Mouse (Mus musculus) heart, embryonic 11.5 days (tissue): ENCODE results near the gene Ninj2. TPM values are rescaled to one million over a fixed set of nuclear protein-coding genes. Genes with fewer than 3 reads are reported as not detected.

Experiments
- ATAC-seq: fragments of 200-750 bp; cut with Nextera tagmentation; replicated peaks from 2 replicates; pipeline ENCODE4 v1.8.0; 2017; ENCODE audit warnings: moderate library complexity; ENCODE audit not compliant: insufficient number of reproducible peaks, low FRiP score, low TSS enrichment
- H3K27ac ChIP-seq: fragments of 300-500 bp; sonication (generic); 2 replicates; pipeline ENCODE4 v1.5.1; 2014; ENCODE audit warnings: mild to moderate bottlenecking, low read depth, low read length
- H3K27me3 ChIP-seq: fragments of 300-500 bp; sonication (generic); 2 replicates; pipeline ENCODE4 v1.6.1; 2014; ENCODE audit warnings: mild to moderate bottlenecking, low read length, mixed read lengths; ENCODE audit not compliant: control insufficient read depth, insufficient read depth
- H3K36me3 ChIP-seq: fragments of 300-500 bp; sonication (generic); 2 replicates; pipeline ENCODE4 v1.6.1; 2014; ENCODE audit warnings: mild to moderate bottlenecking, low read length, moderate library complexity, mixed read lengths; ENCODE audit not compliant: control insufficient read depth, insufficient read depth
- H3K4me1 ChIP-seq: fragments of 300-500 bp; sonication (generic); 2 replicates; pipeline ENCODE4 v1.6.1; 2014; ENCODE audit warnings: low read length; ENCODE audit not compliant: control insufficient read depth, insufficient read depth
- H3K4me2 ChIP-seq: fragments of 300-500 bp; sonication (generic); 2 replicates; pipeline ENCODE4 v1.6.1; 2014; ENCODE audit warnings: mild to moderate bottlenecking, moderate library complexity
- H3K4me3 ChIP-seq: fragments of 300-500 bp; sonication (generic); 2 replicates; pipeline ENCODE4 v1.5.1; 2014; ENCODE audit warnings: low read depth, low read length
- H3K9ac ChIP-seq: fragments of 300-500 bp; sonication (generic); 2 replicates; pipeline ENCODE4 v1.6.1; 2014; ENCODE audit warnings: mild to moderate bottlenecking, low read depth, low read length, moderate library complexity
- H3K9me3 ChIP-seq: fragments of 300-500 bp; sonication (generic); replicated peaks from 2 replicates; pipeline ENCODE4 v1.6.1; 2016; ENCODE audit warnings: low read length; ENCODE audit not compliant: control insufficient read depth
- WGBS: fragments of 180-500 bp; shearing (Covaris S2); extraction: QIAGEN DNeasy Blood & Tissue Kit; methylation state at CpG from one replicate; pipeline ENCODE4 v1.1.7; 2014; ENCODE audit not compliant: insufficient replicate concordance; 5-methylcytosine and 5-hydroxymethylcytosine counted together
- polyA plus RNA-seq: library from polyadenylated mRNA; unstranded; fragments of >200 nt; fragmentation: Nextera tagmentation; extraction: Ambion mirVana; gene quantifications from 2 replicates; pipeline ENCODE4 v1.2.1, GENCODE M21; 2014

Ninj2 gene
- polyA plus RNA-seq, 1 experiment from 2014 or later = not detected

GRCm38 (mm10) chr6:120222669-120223068 is 129.5 kb downstream of the Ninj2 start:
- H3K27me3 ChIP-seq = no peaks in the 10 kb centered on the region
- 22% methylated on average over 6 of the region's 6 CpGs for WGBS
- no peak for ATAC-seq

DNA sequence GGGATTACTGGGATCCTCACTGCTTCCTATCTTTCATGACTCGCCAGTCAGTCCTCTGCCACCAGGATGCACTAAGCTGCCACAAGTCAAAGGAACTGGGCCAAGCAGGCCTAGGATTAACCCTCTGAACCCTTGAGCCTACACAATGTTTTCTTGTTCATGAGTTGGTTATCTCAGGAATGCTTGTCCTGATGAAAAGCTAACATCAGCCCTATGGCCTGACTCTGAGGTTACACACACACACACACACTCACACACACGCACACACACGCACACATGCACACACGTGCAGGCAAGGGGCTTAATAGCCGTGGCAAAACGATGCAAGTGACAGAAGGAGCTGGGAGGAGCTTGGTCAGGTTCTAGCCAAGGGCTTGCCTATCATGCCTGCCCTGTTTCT is 132.2 kb downstream of the Ninj2 start:
- Histone ChIP-seq H3K4me1 (peaks cover 11% of the 10 kb centered on the region; the same call in 1 of the 2 replicates), H3K36me3 (no peaks in the 10 kb centered on the region), H3K27me3 (no peaks in the 10 kb centered on the region), H3K9ac (no peak overlapping the region), H3K27ac (no peak overlapping the region), H3K4me2 (no peak overlapping the region), H3K9me3 (no peaks in the 10 kb centered on the region), H3K4me3 (no peak overlapping the region)
- ATAC-seq = 0 out of 2 replicates have a peak, but pooled peaks have one; percentile 47
- WGBS = 41% methylated on average over 6 of the region's 6 CpGs

More at GRCm38 (mm10) chr6:120222669-120223068, 129.5 kb downstream of the Ninj2 start:
- Histone ChIP-seq H3K27ac (no peak overlapping the region), H3K4me3 (no peak overlapping the region), H3K9ac (no peak overlapping the region), H3K4me2 (no peak overlapping the region), H3K36me3 (no peaks in the 10 kb centered on the region), H3K9me3 (no peaks in the 10 kb centered on the region), H3K4me1 (peaks cover 11% of the 10 kb centered on the region; the same call in 1 of the 2 replicates)

DNA sequence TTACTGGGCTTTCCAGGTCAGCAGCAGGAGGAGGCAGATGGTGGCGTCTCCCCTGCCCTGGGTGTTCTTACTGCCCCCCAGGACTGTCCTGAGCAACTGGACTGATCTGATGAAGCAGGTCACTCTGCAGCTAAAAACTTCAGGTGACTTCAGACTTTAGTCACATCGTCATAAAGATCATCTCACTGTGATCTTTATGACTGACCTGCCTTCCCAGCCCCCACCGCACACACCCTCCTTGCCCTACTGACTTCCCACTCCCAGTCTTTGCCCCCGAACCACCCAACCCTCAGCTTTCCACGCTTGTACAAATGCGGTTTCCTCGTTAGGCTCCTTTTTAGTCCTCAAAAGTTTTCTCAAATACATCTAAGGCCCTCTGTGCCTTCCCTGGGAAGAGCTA is 133.9 kb downstream of the Ninj2 start:
- H3K4me3 ChIP-seq = no peak overlapping the region
- no peak for ATAC-seq
- no peak overlapping the region for H3K27ac ChIP-seq
- no peaks in the 10 kb centered on the region for H3K27me3 ChIP-seq
- no peaks in the 10 kb centered on the region for H3K36me3 ChIP-seq
- H3K4me2 ChIP-seq = no peak overlapping the region
- no peaks in the 10 kb centered on the region for H3K9me3 ChIP-seq
- H3K4me1 ChIP-seq = peaks cover 11% of the 10 kb centered on the region; the same call in 1 of the 2 replicates
- 81% methylated on average over 7 of the region's 7 CpGs for WGBS
- no peak overlapping the region for H3K9ac ChIP-seq

DNA sequence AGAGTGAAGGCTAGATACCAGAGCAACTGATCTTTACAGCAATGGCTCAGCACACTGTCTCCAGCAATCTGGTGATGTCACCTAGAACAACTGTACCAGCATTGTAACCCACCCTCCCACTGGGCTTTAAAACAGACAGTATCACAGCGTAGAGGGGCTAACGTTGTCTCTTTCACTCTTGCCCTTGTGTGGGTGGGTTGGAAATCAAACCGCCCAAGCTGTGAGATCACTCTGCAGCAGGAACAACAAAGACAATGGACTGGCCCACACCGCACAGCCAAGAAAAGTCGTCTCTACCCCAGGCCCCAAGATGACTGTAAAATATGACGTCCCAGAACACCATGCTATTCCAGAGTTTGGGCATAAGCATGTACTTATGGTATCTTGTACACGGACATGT is 136.7 kb downstream of the Ninj2 start:
- H3K9me3 ChIP-seq = no peaks in the 10 kb centered on the region
- no peak overlapping the region for H3K4me3 ChIP-seq
- ATAC-seq = no peak
- no peak overlapping the region for H3K4me2 ChIP-seq
- H3K4me1 ChIP-seq = peaks cover 8% of the 10 kb centered on the region; the same call in 1 of the 2 replicates
- no peaks in the 10 kb centered on the region for H3K27me3 ChIP-seq
- H3K27ac ChIP-seq = no peak overlapping the region
- WGBS = 70% methylated on average over 7 of the region's 7 CpGs
- H3K9ac ChIP-seq = no peak overlapping the region
- no peaks in the 10 kb centered on the region for H3K36me3 ChIP-seq

DNA sequence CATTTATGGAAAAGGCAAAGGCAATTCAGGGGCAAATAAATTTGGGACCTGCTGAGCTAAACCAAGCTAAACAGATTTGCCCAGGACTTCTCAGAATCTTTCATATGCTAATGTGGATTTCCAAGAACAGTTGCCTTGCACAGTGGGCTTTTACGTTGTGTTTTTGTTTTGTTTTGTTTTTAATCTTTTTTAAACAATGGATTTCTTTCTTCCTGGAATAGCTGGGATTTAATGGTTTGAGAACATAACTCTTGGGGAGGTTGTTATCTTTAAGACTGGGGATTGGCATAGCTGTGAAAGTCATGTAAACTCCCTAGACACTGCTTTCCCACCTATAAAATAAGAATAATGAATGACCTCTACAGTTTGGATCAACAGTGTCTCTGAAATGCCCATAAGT is 137.3 kb downstream of the Ninj2 start:
- H3K4me3 ChIP-seq = no peak overlapping the region
- H3K9me3 ChIP-seq = no peaks in the 10 kb centered on the region
- H3K9ac ChIP-seq = no peak overlapping the region
- H3K36me3 ChIP-seq = no peaks in the 10 kb centered on the region
- H3K27me3 ChIP-seq = no peaks in the 10 kb centered on the region
- WGBS = 51% methylated on average over 1 of the region's 1 CpGs
- no peak overlapping the region for H3K4me2 ChIP-seq
- H3K27ac ChIP-seq = no peak overlapping the region
- ATAC-seq = no peak
- H3K4me1 ChIP-seq = peaks cover 4% of the 10 kb centered on the region

- peaks cover 7% of the 10 kb centered on the region; the same call in 1 of the 2 replicates for H3K4me1 ChIP-seq
- ATAC-seq = no peak
- no peaks in the 10 kb centered on the region for H3K27me3 ChIP-seq
- no peak overlapping the region for H3K27ac ChIP-seq
- no peak overlapping the region for H3K9ac ChIP-seq
- WGBS = 89% methylated on average over 6 of the region's 6 CpGs
- no peaks in the 10 kb centered on the region for H3K9me3 ChIP-seq
- no peak overlapping the region for H3K4me3 ChIP-seq
- no peaks in the 10 kb centered on the region for H3K36me3 ChIP-seq
- no peak overlapping the region for H3K4me2 ChIP-seq
These were observed 139.7 kb downstream of the Ninj2 start for GRCm38 (mm10) chr6:120232885-120233284.

- peaks cover 7% of the 10 kb centered on the region; the same call in 1 of the 2 replicates for H3K4me1 ChIP-seq
- ATAC-seq = no peak
- WGBS = 40% methylated on average over 7 of the region's 7 CpGs
These were observed 142.7 kb downstream of the Ninj2 start for GRCm38 (mm10) chr6:120235874-120236273.

DNA sequence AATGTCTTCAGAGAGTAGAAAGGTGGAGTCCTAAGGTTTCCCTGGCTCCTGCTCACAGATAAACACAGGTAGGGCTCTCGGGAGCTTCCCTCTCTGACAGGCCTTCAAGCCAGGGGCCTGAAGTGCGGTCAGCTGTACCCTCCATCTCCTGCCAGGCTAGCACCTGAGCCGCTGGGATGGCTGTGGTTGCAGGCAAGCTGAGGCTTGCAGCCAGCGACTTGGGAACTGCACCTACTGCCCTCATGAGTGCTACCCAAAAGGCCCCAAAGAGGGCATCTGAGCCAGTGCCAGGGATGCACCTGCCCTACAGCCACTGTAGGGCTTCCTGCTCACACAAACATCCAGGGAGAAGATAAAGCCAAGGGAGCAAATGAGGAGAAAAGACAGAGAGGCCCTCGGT is 147.3 kb downstream of the Ninj2 start:
- no peak overlapping the region for H3K9ac ChIP-seq
- peaks cover 7% of the 10 kb centered on the region; the same call in 1 of the 2 replicates for H3K4me1 ChIP-seq
- H3K4me3 ChIP-seq = no peak overlapping the region
- H3K9me3 ChIP-seq = no peaks in the 10 kb centered on the region
- WGBS = 76% methylated on average over 5 of the region's 5 CpGs
- H3K36me3 ChIP-seq = no peaks in the 10 kb centered on the region
- no peak overlapping the region for H3K4me2 ChIP-seq
- no peaks in the 10 kb centered on the region for H3K27me3 ChIP-seq
- H3K27ac ChIP-seq = no peak overlapping the region
- ATAC-seq = no peak

More at GRCm38 (mm10) chr6:120235874-120236273, 142.7 kb downstream of the Ninj2 start:
- Histone ChIP-seq H3K4me3 (no peak overlapping the region), H3K27ac (no peak overlapping the region), H3K9ac (no peak overlapping the region), H3K36me3 (no peaks in the 10 kb centered on the region), H3K9me3 (no peaks in the 10 kb centered on the region), H3K4me2 (no peak overlapping the region), H3K27me3 (no peaks in the 10 kb centered on the region)

DNA sequence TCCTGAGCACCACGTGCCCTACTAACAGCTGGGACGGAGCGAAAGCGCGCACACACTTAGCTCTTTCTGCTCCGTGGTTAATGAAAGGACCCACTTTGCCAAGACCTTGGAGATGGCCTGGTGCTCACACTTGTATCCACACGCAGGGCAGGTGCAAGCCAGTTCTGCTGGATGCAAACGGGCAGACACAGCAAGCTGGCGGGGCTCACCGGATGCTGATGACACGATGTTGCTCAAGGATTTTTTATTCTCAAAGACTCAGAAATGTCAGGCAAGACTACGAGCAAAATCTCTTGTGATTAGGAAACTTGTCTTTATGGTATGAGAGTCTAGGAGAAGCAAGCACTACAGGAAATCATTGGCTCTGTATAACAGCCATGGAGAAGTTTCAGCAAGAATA is 148.3 kb downstream of the Ninj2 start:
- Histone ChIP-seq H3K27me3 (no peaks in the 10 kb centered on the region), H3K36me3 (no peaks in the 10 kb centered on the region), H3K4me1 (no peaks in the 10 kb centered on the region), H3K4me3 (no peak overlapping the region), H3K4me2 (no peak overlapping the region), H3K9me3 (no peaks in the 10 kb centered on the region), H3K27ac (no peak overlapping the region), H3K9ac (no peak overlapping the region)
- ATAC-seq = no peak
- WGBS = 89% methylated on average over 12 of the region's 12 CpGs
